20 mouse cellular contexts compared by ENCODE assay signal in the genomic region with DNA sequence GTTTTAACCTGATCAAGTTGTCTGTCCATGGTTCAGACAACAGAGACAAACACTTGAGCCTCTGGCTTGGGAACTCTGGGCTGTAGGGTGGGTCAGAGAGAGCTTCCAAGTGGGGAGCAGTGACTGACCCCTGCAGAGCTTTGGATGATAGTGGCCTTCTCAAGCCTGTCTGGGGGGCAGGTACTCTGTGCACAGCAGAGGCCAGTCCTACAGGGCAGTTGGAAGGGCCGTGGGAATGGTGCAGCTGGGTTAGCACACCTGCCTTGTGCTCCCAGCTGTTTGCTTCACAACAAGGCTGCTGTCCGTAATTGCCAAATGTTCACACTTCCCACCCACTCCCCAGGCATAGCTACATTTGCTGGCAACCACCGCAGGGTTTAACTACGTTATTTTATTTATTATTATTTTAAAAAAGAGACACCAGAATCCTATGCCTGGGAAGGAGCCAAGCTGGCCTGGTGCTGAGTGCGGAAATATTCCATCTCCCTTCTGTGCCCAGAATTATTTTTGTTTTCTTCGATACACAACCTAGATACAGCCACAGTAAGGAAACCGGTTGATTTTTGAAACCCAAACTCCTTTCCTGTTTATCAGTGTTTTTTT.
DNase-seq lines count a peak whose midpoint lies in the region; ATAC-seq and TF ChIP-seq lines count a peak whose summit lies in the region.
"Had no signal": no experiment of that assay in that cellular context is flagged by ENCODE, and none has a peak within 500 bp of the region (broad histone marks: within the 10 kb centered on the region; RNA-seq: fewer than 3 reads in every experiment).

No protein-coding gene starts in this region.

- DNase-seq in midbrain, embryonic 11.5 days (ENCODE audit: low spot score, missing footprints): peak; percentile 59
- peak; percentile 35 for DNase-seq in induced T-regulatory cell, adult 2 months (ENCODE audit: low read depth)
- peak; percentile 67 for DNase-seq in layer of hippocampus, adult 9-11 months
- no peak for DNase-seq in lung, postnatal 10 days
- DNase-seq in adrenal gland, postnatal 36 days: no peak
- DNase-seq: adrenal gland, adult 2 months; cerebellum, adult 9-11 months; kidney, adult 8-10 months; liver, embryonic 13.5 days; midbrain, embryonic 14.5 days; spleen, adult 18-20 months; thymus, adult 2 months had no signal

- peak; percentile 47 for ATAC-seq in intestine, embryonic 15.5 days
- no peak for ATAC-seq in intestine, postnatal 0 days
- ATAC-seq in midbrain, embryonic 11.5 days (ENCODE audit: low FRiP score): no peak
- no peak for ATAC-seq in midbrain, embryonic 15.5 days (replicated peaks)
- ATAC-seq: forebrain, embryonic 15.5 days; hindbrain, embryonic 16.5 days had no signal

- no peaks in the 10 kb centered on the region for H3K36me3 ChIP-seq in intestine, embryonic 15.5 days
- no peaks in the 10 kb centered on the region for H3K36me3 ChIP-seq in intestine, postnatal 0 days (ENCODE audit: control insufficient read depth, insufficient read depth)
- H3K36me3 ChIP-seq in midbrain, embryonic 11.5 days (ENCODE audit: control insufficient read depth, insufficient read depth, low read length): no peaks in the 10 kb centered on the region
- H3K36me3 ChIP-seq in midbrain, embryonic 15.5 days (replicated peaks): no peaks in the 10 kb centered on the region
- H3K36me3 ChIP-seq: embryonic facial prominence, embryonic 13.5 days; forebrain, embryonic 15.5 days; heart, embryonic 15.5 days; limb, embryonic 12.5 days; liver, embryonic 13.5 days had no signal

- H3K27me3 ChIP-seq in intestine, embryonic 15.5 days (replicated peaks): no peaks in the 10 kb centered on the region
- no peaks in the 10 kb centered on the region for H3K27me3 ChIP-seq in intestine, postnatal 0 days (replicated peaks; ENCODE audit: control insufficient read depth, insufficient read depth, low read length)
- no peaks in the 10 kb centered on the region for H3K27me3 ChIP-seq in midbrain, embryonic 11.5 days (ENCODE audit: control insufficient read depth, insufficient read depth, low read length)
- no peaks in the 10 kb centered on the region for H3K27me3 ChIP-seq in midbrain, embryonic 15.5 days (replicated peaks)
- H3K27me3 ChIP-seq: embryonic facial prominence, embryonic 13.5 days; forebrain, embryonic 15.5 days; heart, embryonic 15.5 days; limb, embryonic 12.5 days; liver, embryonic 13.5 days had no signal

- H3K4me3 ChIP-seq in intestine, embryonic 15.5 days (replicated peaks): no peak overlapping the region
- H3K4me3 ChIP-seq in intestine, postnatal 0 days (ENCODE audit: low read depth, low read length): no peak overlapping the region
- no peak overlapping the region for H3K4me3 ChIP-seq in midbrain, embryonic 11.5 days (ENCODE audit: low read depth, low read length)
- no peak overlapping the region for H3K4me3 ChIP-seq in midbrain, embryonic 15.5 days
- H3K4me3 ChIP-seq: embryonic facial prominence, embryonic 13.5 days; forebrain, embryonic 15.5 days; heart, embryonic 15.5 days; limb, embryonic 12.5 days; liver, embryonic 13.5 days had no signal

- no peak overlapping the region for H3K27ac ChIP-seq in intestine, embryonic 15.5 days
- no peak overlapping the region for H3K27ac ChIP-seq in intestine, postnatal 0 days (ENCODE audit: low read depth, low read length)
- no peak overlapping the region for H3K27ac ChIP-seq in midbrain, embryonic 11.5 days (ENCODE audit: low read depth, low read length)
- H3K27ac ChIP-seq in midbrain, embryonic 15.5 days: no peak overlapping the region
- H3K27ac ChIP-seq: embryonic facial prominence, embryonic 13.5 days; forebrain, embryonic 15.5 days; heart, embryonic 15.5 days; limb, embryonic 12.5 days; liver, embryonic 13.5 days had no signal

- no peak for TF ChIP-seq CTCF in intestine, postnatal 0 days (IDR thresholded peaks at IDR 0.05; ENCODE audit: low read depth)

- H3K9ac ChIP-seq in intestine, embryonic 15.5 days: no peak overlapping the region
- no peak overlapping the region for H3K9ac ChIP-seq in intestine, postnatal 0 days (ENCODE audit: low read depth, low read length)
- no peak overlapping the region for H3K9ac ChIP-seq in midbrain, embryonic 11.5 days (ENCODE audit: low read length)
- no peak overlapping the region for H3K9ac ChIP-seq in midbrain, embryonic 15.5 days
- H3K9ac ChIP-seq: embryonic facial prominence, embryonic 13.5 days; forebrain, embryonic 15.5 days; heart, embryonic 15.5 days; limb, embryonic 12.5 days; liver, embryonic 13.5 days had no signal

- H3K9me3 ChIP-seq in intestine, embryonic 15.5 days: no peaks in the 10 kb centered on the region
- no peaks in the 10 kb centered on the region for H3K9me3 ChIP-seq in intestine, postnatal 0 days (ENCODE audit: control insufficient read depth)
- H3K9me3 ChIP-seq in midbrain, embryonic 11.5 days (ENCODE audit: control insufficient read depth, low read length): no peaks in the 10 kb centered on the region
- no peaks in the 10 kb centered on the region for H3K9me3 ChIP-seq in midbrain, embryonic 15.5 days
- H3K9me3 ChIP-seq: embryonic facial prominence, embryonic 13.5 days; forebrain, embryonic 15.5 days; heart, embryonic 15.5 days; limb, embryonic 12.5 days; liver, embryonic 13.5 days had no signal

- H3K4me2 ChIP-seq in intestine, embryonic 15.5 days (replicated peaks): no peak overlapping the region
- no peak overlapping the region for H3K4me2 ChIP-seq in intestine, postnatal 0 days (replicated peaks; ENCODE audit: low read depth)
- no peak overlapping the region for H3K4me2 ChIP-seq in midbrain, embryonic 11.5 days
- H3K4me2 ChIP-seq in midbrain, embryonic 15.5 days: no peak overlapping the region
- H3K4me2 ChIP-seq: embryonic facial prominence, embryonic 13.5 days; forebrain, embryonic 15.5 days; heart, embryonic 15.5 days; limb, embryonic 12.5 days; liver, embryonic 13.5 days had no signal

- WGBS in intestine, embryonic 15.5 days: 61% methylated on average over 7 of the region's 7 CpGs
- 55% methylated on average over 7 of the region's 7 CpGs for WGBS in intestine, postnatal 0 days
- WGBS in midbrain, embryonic 11.5 days: 78% methylated on average over 7 of the region's 7 CpGs
- WGBS in midbrain, embryonic 15.5 days: 86% methylated on average over 7 of the region's 7 CpGs

- no peaks in the 10 kb centered on the region for H3K4me1 ChIP-seq in intestine, embryonic 15.5 days (replicated peaks)
- H3K4me1 ChIP-seq in intestine, postnatal 0 days (replicated peaks; ENCODE audit: control insufficient read depth, insufficient read depth, low read length): no peaks in the 10 kb centered on the region
- H3K4me1 ChIP-seq in midbrain, embryonic 11.5 days (ENCODE audit: control insufficient read depth, insufficient read depth, low read length): no peaks in the 10 kb centered on the region
- H3K4me1 ChIP-seq in midbrain, embryonic 15.5 days: 0 out of 2 replicates have a peak, but pooled peaks cover 4% of the 10 kb centered on the region
- H3K4me1 ChIP-seq: forebrain, embryonic 15.5 days; heart, embryonic 15.5 days; limb, embryonic 12.5 days; liver, embryonic 13.5 days had no signal

Comparison
In these comparisons a context has a peak if more than half of its experiments do, and no peak if none do; other contexts are left out.
1. DNase-seq: peak in midbrain, embryonic 11.5 days (single experiment), induced T-regulatory cell, adult 2 months (single experiment) and layer of hippocampus, adult 9-11 months (single experiment); none in lung, postnatal 10 days (single experiment) and adrenal gland, postnatal 36 days (0 of 2).